Mouse (Mus musculus): ENCODE data around the gene Lect2. TPM values are rescaled to one million over a fixed set of nuclear protein-coding genes. Genes with fewer than 3 reads are reported as not detected.

The Lect2 gene
- polyA plus RNA-seq, 2 experiments = 29.8 to 57.7 TPM

- Histone ChIP-seq H3K27ac (no peak overlapping the region), H3K36me3 (replicated peaks; ENCODE audit: control insufficient read depth, insufficient read depth, low read depth) (no peaks in the 10 kb centered on the region), H3K27me3 (ENCODE audit: control insufficient read depth, insufficient read depth, low read length) (no peaks in the 10 kb centered on the region), H3K9ac (replicated peaks) (no peak overlapping the region), H3K4me2 (ENCODE audit: low read depth) (no peak overlapping the region), H3K9me3 (ENCODE audit: control insufficient read depth, low read length) (no peaks in the 10 kb centered on the region), H3K4me3 (ENCODE audit: insufficient read depth in 1 of 2, low read depth in 2 of 2, low read length in 2 of 2) (no peak overlapping the region), H3K4me1 (replicated peaks; ENCODE audit: control insufficient read depth in 2 of 2, insufficient read depth in 2 of 2, low read length in 1 of 2) (no peaks in the 10 kb centered on the region)
- 38% methylated on average over 12 of the region's 12 CpGs for WGBS (ENCODE audit: insufficient replicate concordance)
- TF ChIP-seq EP300 (IDR thresholded peaks at IDR 0.05; ENCODE audit: low read depth) (no peak), CTCF (IDR thresholded peaks at IDR 0.05; ENCODE audit: low read depth) (peak; percentile 87)
- ATAC-seq (ENCODE audit: insufficient read depth) = no peak
- peak in 2 of 3 experiments; percentile 22 to 33 for DNase-seq (ENCODE audit: low read depth in 3 of 3, low spot score in 3 of 3)
These were observed 27.5 kb upstream of the Lect2 start for GRCm38 (mm10) chr13:56575701-56576321.

- Histone ChIP-seq H3K4me1 (replicated peaks; ENCODE audit: control insufficient read depth in 2 of 2, insufficient read depth in 2 of 2, low read length in 1 of 2) (no peaks in the 10 kb centered on the region), H3K27ac (no peak overlapping the region), H3K4me2 (ENCODE audit: low read depth) (no peak overlapping the region), H3K4me3 (ENCODE audit: insufficient read depth in 1 of 2, low read depth in 2 of 2, low read length in 2 of 2) (no peak overlapping the region), H3K9ac (replicated peaks) (no peak overlapping the region), H3K27me3 (ENCODE audit: control insufficient read depth, insufficient read depth, low read length) (no peaks in the 10 kb centered on the region), H3K36me3 (replicated peaks; ENCODE audit: control insufficient read depth, insufficient read depth, low read depth) (no peaks in the 10 kb centered on the region), H3K9me3 (ENCODE audit: control insufficient read depth, low read length) (no peaks in the 10 kb centered on the region)
- ATAC-seq (ENCODE audit: insufficient read depth) = no peak
- TF ChIP-seq EP300 (IDR thresholded peaks at IDR 0.05; ENCODE audit: low read depth) (no peak), CTCF (IDR thresholded peaks at IDR 0.05; ENCODE audit: low read depth) (no peak)
- 47% methylated on average over 4 of the region's 4 CpGs for WGBS (ENCODE audit: insufficient replicate concordance)
- DNase-seq (ENCODE audit: low read depth in 3 of 3, low spot score in 3 of 3) = no peak
These were observed 26.8 kb upstream of the Lect2 start for GRCm38 (mm10) chr13:56575074-56575473.

- Histone ChIP-seq H3K9me3 (ENCODE audit: control insufficient read depth, low read length) (no peaks in the 10 kb centered on the region), H3K27me3 (ENCODE audit: control insufficient read depth, insufficient read depth, low read length) (no peaks in the 10 kb centered on the region), H3K4me3 (ENCODE audit: insufficient read depth in 1 of 2, low read depth in 2 of 2, low read length in 2 of 2) (no peak overlapping the region), H3K27ac (no peak overlapping the region), H3K9ac (replicated peaks) (no peak overlapping the region), H3K36me3 (replicated peaks; ENCODE audit: control insufficient read depth, insufficient read depth, low read depth) (no peaks in the 10 kb centered on the region), H3K4me1 (replicated peaks; ENCODE audit: control insufficient read depth in 2 of 2, insufficient read depth in 2 of 2, low read length in 1 of 2) (no peaks in the 10 kb centered on the region), H3K4me2 (ENCODE audit: low read depth) (no peak overlapping the region)
- DNase-seq (ENCODE audit: low read depth in 3 of 3, low spot score in 3 of 3) (no peak), ATAC-seq (ENCODE audit: insufficient read depth) (no peak)
- TF ChIP-seq CTCF (IDR thresholded peaks at IDR 0.05; ENCODE audit: low read depth) (no peak), EP300 (IDR thresholded peaks at IDR 0.05; ENCODE audit: low read depth) (no peak)
- 71% methylated on average over 8 of the region's 8 CpGs for WGBS (ENCODE audit: insufficient replicate concordance)
These were observed 23.3 kb upstream of the Lect2 start for GRCm38 (mm10) chr13:56571645-56572044.

GRCm38 (mm10) chr13:56566336-56566735, 18.0 kb upstream of the Lect2 start:
- ATAC-seq (ENCODE audit: insufficient read depth) (no peak), DNase-seq (ENCODE audit: low read depth in 3 of 3, low spot score in 3 of 3) (no peak)
- no peak overlapping the region for H3K4me3 ChIP-seq (ENCODE audit: insufficient read depth in 1 of 2, low read depth in 2 of 2, low read length in 2 of 2)
- H3K4me1 ChIP-seq (replicated peaks; ENCODE audit: control insufficient read depth in 2 of 2, insufficient read depth in 2 of 2, low read length in 1 of 2) = no peaks in the 10 kb centered on the region
- no peak overlapping the region for H3K27ac ChIP-seq
- H3K9me3 ChIP-seq (ENCODE audit: control insufficient read depth, low read length) = no peaks in the 10 kb centered on the region
- no peaks in the 10 kb centered on the region for H3K36me3 ChIP-seq (replicated peaks; ENCODE audit: control insufficient read depth, insufficient read depth, low read depth)
- 72% methylated on average over 10 of the region's 10 CpGs for WGBS (ENCODE audit: insufficient replicate concordance)
- H3K4me2 ChIP-seq (ENCODE audit: low read depth) = no peak overlapping the region
- H3K27me3 ChIP-seq (ENCODE audit: control insufficient read depth, insufficient read depth, low read length) = no peaks in the 10 kb centered on the region
- no peak overlapping the region for H3K9ac ChIP-seq (replicated peaks)
- no peak for TF ChIP-seq CTCF (IDR thresholded peaks at IDR 0.05; ENCODE audit: low read depth)
- no peak for TF ChIP-seq EP300 (IDR thresholded peaks at IDR 0.05; ENCODE audit: low read depth)

GRCm38 (mm10) chr13:56563075-56563474, 14.8 kb upstream of the Lect2 start:
- TF ChIP-seq EP300 (IDR thresholded peaks at IDR 0.05; ENCODE audit: low read depth) (no peak), CTCF (IDR thresholded peaks at IDR 0.05; ENCODE audit: low read depth) (peak; percentile 62)

More at GRCm38 (mm10) chr13:56563075-56563474, 14.8 kb upstream of the Lect2 start:
- Histone ChIP-seq H3K27me3 (ENCODE audit: control insufficient read depth, insufficient read depth, low read length) (no peaks in the 10 kb centered on the region), H3K4me2 (ENCODE audit: low read depth) (no peak overlapping the region), H3K27ac (no peak overlapping the region), H3K36me3 (replicated peaks; ENCODE audit: control insufficient read depth, insufficient read depth, low read depth) (no peaks in the 10 kb centered on the region), H3K4me1 (replicated peaks; ENCODE audit: control insufficient read depth in 2 of 2, insufficient read depth in 2 of 2, low read length in 1 of 2) (peaks cover 0 to 13% of the 10 kb centered on the region in 2 experiments; a peak in 2 of 4 replicates), H3K4me3 (ENCODE audit: insufficient read depth in 1 of 2, low read depth in 2 of 2, low read length in 2 of 2) (no peak overlapping the region), H3K9me3 (ENCODE audit: control insufficient read depth, low read length) (no peaks in the 10 kb centered on the region), H3K9ac (replicated peaks) (no peak overlapping the region)
- no peak for ATAC-seq (ENCODE audit: insufficient read depth)
- no peak for DNase-seq (ENCODE audit: low read depth in 3 of 3, low spot score in 3 of 3)
- WGBS (ENCODE audit: insufficient replicate concordance) = 25% methylated on average over 6 of the region's 6 CpGs
